Mouse (Mus musculus) cerebellum, adult 2 months (tissue): ENCODE measurements at regions not wholly inside any gene's neighbourhood (a gene's known extent, or its start where the extent isn't known, plus 50 kb on each side); places are given as distances from the start of the nearest gene placed in this dataset.

Source experiments
- CTCF ChIP-seq: fragments of 200-500 bp; IDR thresholded peaks from 2 replicates; pipeline ENCODE4 v1.5.1; 2011; ENCODE audit warnings: low read depth, mild to moderate bottlenecking, control low read depth, low read length, moderate library complexity, borderline replicate concordance; ENCODE audit not compliant: insufficient read depth
- POLR2A ChIP-seq: fragments of 200-500 bp; IDR thresholded peaks from 2 replicates; pipeline ENCODE4 v1.6.1; 2011; ENCODE audit warnings: low read length, control low read depth, borderline replicate concordance; ENCODE audit not compliant: insufficient read depth

DNA sequence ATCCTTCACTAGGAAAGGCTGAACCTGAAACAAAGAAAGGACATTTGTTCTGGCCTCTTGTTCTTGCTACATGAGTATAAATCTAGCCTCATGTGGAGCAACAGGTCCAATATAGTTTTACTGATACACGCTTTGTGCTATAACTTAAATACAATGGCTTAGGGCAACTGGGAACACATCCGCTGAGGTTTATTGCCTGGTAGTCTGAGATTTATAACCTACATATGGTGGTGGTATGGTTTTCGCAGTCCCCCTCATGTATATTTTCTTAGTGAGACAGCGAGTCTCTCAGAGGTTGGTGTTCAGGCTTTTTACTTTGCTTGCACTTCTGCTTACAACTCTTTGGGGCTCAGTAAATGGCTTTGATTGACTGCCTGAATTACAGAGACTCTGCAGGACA lies 613.6 kb upstream of the Pkn2 start:
- TF ChIP-seq CTCF (no peak), POLR2A (no peak)
